Mouse (Mus musculus) CH12.LX (cell line): ENCODE measurements around the gene Gcfc2. TPM values are rescaled to one million over a fixed set of nuclear protein-coding genes. Genes with fewer than 3 reads are reported as not detected.

Experiments used
- DNase-seq: peaks from one replicate; pipeline ENCODE4 v3.0.0-alpha.2; 2013; ENCODE audit errors: extremely low read depth
- H3K27ac ChIP-seq: 2 replicates; pipeline ENCODE4 v1.5.1; 2012; ENCODE audit warnings: low read depth, mild to moderate bottlenecking, control low read depth, moderate library complexity; ENCODE audit not compliant: insufficient read depth
- H3K27me3 ChIP-seq: replicated peaks from 2 replicates; pipeline ENCODE3; 2012; ENCODE audit warnings: inconsistent platforms
- H3K36me3 ChIP-seq, 2 experiments: replicated peaks in 1 of 2; 2 replicates each; pipeline versions ENCODE3 to v1.6.1; 2012; ENCODE audit warnings: inconsistent platforms in 1 of 2, low read length in 1 of 2, mild to moderate bottlenecking in 1 of 2, mixed read lengths in 1 of 2, moderate library complexity in 1 of 2; ENCODE audit not compliant: control insufficient read depth in 1 of 2, insufficient read depth in 1 of 2
- H3K4me1 ChIP-seq, 2 experiments: 2 replicates each; pipeline ENCODE4 v1.6.1; 2012; ENCODE audit warnings: inconsistent platforms in 1 of 2, moderate library complexity in 1 of 2; ENCODE audit not compliant: insufficient read depth in 2 of 2, control insufficient read depth in 1 of 2
- H3K4me2 ChIP-seq: 2 replicates; pipeline ENCODE4 v1.6.1; 2012; ENCODE audit warnings: low read depth, mild to moderate bottlenecking, control low read depth; ENCODE audit not compliant: poor library complexity, insufficient read depth, severe bottlenecking
- H3K4me3 ChIP-seq, 3 experiments: fragments of 150-350 bp in 1 of 3; sonication (generic) in 1 of 3; replicated peaks in 1 of 3; 2 replicates each; pipeline versions ENCODE3 to v1.5.1; 2011 to 2012; ENCODE audit warnings: low read depth in 2 of 3, low read length in 2 of 3, mild to moderate bottlenecking in 2 of 3, moderate library complexity in 2 of 3, control low read depth in 1 of 3, improper control_type of control experiment in 1 of 3, inconsistent platforms in 1 of 3, mixed read lengths in 1 of 3; ENCODE audit not compliant: poor library complexity in 1 of 3
- H3K79me2 ChIP-seq: replicated peaks from 2 replicates; pipeline ENCODE4 v1.6.1; 2012; ENCODE audit warnings: mild to moderate bottlenecking, moderate library complexity; ENCODE audit not compliant: control insufficient read depth, poor library complexity, insufficient read depth, severe bottlenecking; ENCODE audit errors: extremely low read depth
- H3K9ac ChIP-seq: 2 replicates; pipeline ENCODE4 v1.6.1; 2012; ENCODE audit warnings: low read depth, mild to moderate bottlenecking, control low read depth, moderate library complexity; ENCODE audit not compliant: insufficient read depth
- H3K9me3 ChIP-seq: replicated peaks from 2 replicates; pipeline ENCODE3; 2012; ENCODE audit warnings: low read length, inconsistent platforms, mixed read lengths
- BHLHE40 ChIP-seq: IDR thresholded peaks from 2 replicates; pipeline ENCODE4 v1.6.1; 2011; ENCODE audit warnings: mild to moderate bottlenecking, low read depth, low read length, improper control_type of control experiment
- CTCF ChIP-seq, 2 experiments: IDR thresholded peaks in 1 of 2; conservative IDR thresholded peaks in 1 of 2; 2 replicates each; pipeline ENCODE4 v1.5.1; 2011 to 2012; ENCODE audit warnings: low read depth in 2 of 2, low read length in 2 of 2, improper control_type of control experiment in 1 of 2, inconsistent platforms in 1 of 2, mild to moderate bottlenecking in 1 of 2, moderate library complexity in 1 of 2
- E2F4 ChIP-seq: IDR thresholded peaks from 2 replicates; pipeline ENCODE4 v1.6.1; 2011; ENCODE audit warnings: low read depth, low read length, improper control_type of control experiment; ENCODE audit not compliant: insufficient replicate concordance
- EP300 ChIP-seq: IDR thresholded peaks from 2 replicates; pipeline ENCODE4 v1.6.1; 2011; ENCODE audit warnings: low read length, improper control_type of control experiment
- ETS1 ChIP-seq: conservative IDR thresholded peaks from 2 replicates; pipeline ENCODE4 v1.6.1; 2012; ENCODE audit warnings: low read depth, mild to moderate bottlenecking, inconsistent platforms, low read length, improper control_type of control experiment, moderate library complexity
- HCFC1 ChIP-seq: IDR thresholded peaks from 2 replicates; pipeline ENCODE4 v1.6.1; 2012; ENCODE audit warnings: low read depth, mild to moderate bottlenecking, inconsistent platforms, low read length, improper control_type of control experiment
- IRF4 ChIP-seq: IDR thresholded peaks from 2 replicates; pipeline ENCODE4 v1.6.1; 2014; ENCODE audit warnings: low read depth, mild to moderate bottlenecking, inconsistent platforms, low read length, improper control_type of control experiment
- JUN ChIP-seq: IDR thresholded peaks from 2 replicates; pipeline ENCODE4 v1.6.1; 2011; ENCODE audit warnings: low read depth, mild to moderate bottlenecking, low read length, improper control_type of control experiment, moderate library complexity; ENCODE audit not compliant: insufficient read depth
- JUND ChIP-seq: conservative IDR thresholded peaks from 2 replicates; pipeline ENCODE4 v1.6.1; 2011; ENCODE audit warnings: low read depth, low read length, improper control_type of control experiment
- KAT2A ChIP-seq: IDR thresholded peaks from 2 replicates; pipeline ENCODE4 v1.6.1; 2012; ENCODE audit warnings: low read length, improper control_type of control experiment, inconsistent platforms; ENCODE audit not compliant: insufficient replicate concordance
- MAFK ChIP-seq: IDR thresholded peaks from 2 replicates; pipeline ENCODE4 v1.6.1; 2011; ENCODE audit warnings: low read length, improper control_type of control experiment; ENCODE audit not compliant: insufficient replicate concordance
- MAX ChIP-seq: IDR thresholded peaks from 2 replicates; pipeline ENCODE4 v1.6.1; 2011; ENCODE audit warnings: low read length, improper control_type of control experiment
- MAZ ChIP-seq: IDR thresholded peaks from 2 replicates; pipeline ENCODE4 v1.6.1; 2012; ENCODE audit warnings: low read depth, mild to moderate bottlenecking, inconsistent platforms, low read length, improper control_type of control experiment, moderate library complexity
- MEF2A ChIP-seq: IDR thresholded peaks from 2 replicates; pipeline ENCODE4 v1.6.1; 2014; ENCODE audit warnings: low read depth, mild to moderate bottlenecking, inconsistent platforms, low read length, improper control_type of control experiment, borderline replicate concordance
- MXI1 ChIP-seq: IDR thresholded peaks from 2 replicates; pipeline ENCODE4 v1.6.1; 2011; ENCODE audit warnings: mild to moderate bottlenecking, low read depth, low read length, improper control_type of control experiment
- NELFE ChIP-seq: IDR thresholded peaks from 2 replicates; pipeline ENCODE4 v1.6.1; 2011; ENCODE audit warnings: low read depth, low read length, improper control_type of control experiment
- NRF1 ChIP-seq: IDR thresholded peaks from 2 replicates; pipeline ENCODE4 v1.6.1; 2014; ENCODE audit warnings: low read depth, mild to moderate bottlenecking, inconsistent platforms, low read length, improper control_type of control experiment, moderate library complexity
- PAX5 ChIP-seq: IDR thresholded peaks from 2 replicates; pipeline ENCODE4 v1.6.1; 2012; ENCODE audit warnings: low read length, inconsistent platforms, mixed read lengths
- POLR2A ChIP-seq: IDR thresholded peaks from 2 replicates; pipeline ENCODE4 v1.6.1; 2011; ENCODE audit warnings: low read depth, mild to moderate bottlenecking, improper control_type of control experiment, low read length
- RCOR1 ChIP-seq: conservative IDR thresholded peaks from 2 replicates; pipeline ENCODE4 v1.6.1; 2012; ENCODE audit warnings: low read depth, mild to moderate bottlenecking, inconsistent platforms, low read length, improper control_type of control experiment
- SIN3A ChIP-seq: IDR thresholded peaks from 2 replicates; pipeline ENCODE4 v1.6.1; 2012; ENCODE audit warnings: low read length, improper control_type of control experiment, inconsistent platforms
- TBP ChIP-seq: conservative IDR thresholded peaks from 2 replicates; pipeline ENCODE4 v1.6.1; 2011; ENCODE audit warnings: low read depth, low read length, improper control_type of control experiment
- UBTF ChIP-seq: IDR thresholded peaks from 2 replicates; pipeline ENCODE4 v1.6.1; 2012; ENCODE audit warnings: low read depth, mild to moderate bottlenecking, inconsistent platforms, low read length, improper control_type of control experiment, moderate library complexity
- USF1 ChIP-seq: IDR thresholded peaks from 2 replicates; pipeline ENCODE4 v1.6.1; 2014; ENCODE audit warnings: low read depth, mild to moderate bottlenecking, inconsistent platforms, low read length, improper control_type of control experiment
- USF2 ChIP-seq: conservative IDR thresholded peaks from 2 replicates; pipeline ENCODE4 v1.6.1; 2011; ENCODE audit warnings: low read depth, low read length, improper control_type of control experiment
- ZC3H11A ChIP-seq: IDR thresholded peaks from 2 replicates; pipeline ENCODE4 v1.6.1; 2012; ENCODE audit warnings: low read depth, mild to moderate bottlenecking, inconsistent platforms, low read length, improper control_type of control experiment
- ZMIZ1 ChIP-seq: IDR thresholded peaks from 2 replicates; pipeline ENCODE4 v1.6.1; 2012; ENCODE audit warnings: low read depth, mild to moderate bottlenecking, inconsistent platforms, low read length, improper control_type of control experiment
- ZNF384 ChIP-seq: IDR thresholded peaks from 2 replicates; pipeline ENCODE4 v1.6.1; 2012; ENCODE audit warnings: low read depth, low read length, improper control_type of control experiment, inconsistent platforms
- dilution Hi-C: fragments of 300-500 bp; cut with MboI; formaldehyde crosslinking; loops from 2 replicates; pipeline ENCODE4 v1.14.3; 2020; ENCODE audit warnings: low sequenced_read_pairs; ENCODE audit not compliant: extremely low pct_unique_long_range_greater_than_20kb, extremely low pct_ligation_motif_present
- in situ Hi-C: fragments of 300-500 bp; cut with MboI; formaldehyde crosslinking; loops from 3 replicates; pipeline ENCODE4 v1.14.3; 2019; ENCODE audit warnings: low sequenced_read_pairs, low pct_ligation_motif_present, low pct_unique_long_range_greater_than_20kb, mixed read lengths
- polyA plus RNA-seq: library from polyadenylated mRNA; unstranded; fragments of >175 nt; gene quantifications from 2 replicates; pipeline ENCODE4 v1.2.1, GENCODE M21; 2012; ENCODE audit warnings: low read depth; ENCODE audit not compliant: insufficient read length
- total RNA-seq, 2 experiments: library from RNA; depleted of rRNA; stranded (reverse); fragments of 300-350 nt in 1 of 2; fragments of >200 nt in 1 of 2; gene quantifications; 2 replicates each; pipeline ENCODE4 v1.2.3; 2012 to 2014

Gcfc2 gene
- total and polyA plus RNA-seq, 3 experiments, result 11.3 to 15.4 (median 14.6) TPM

- H3K4me1 ChIP-seq, result peaks cover 0 to 3% of the 10 kb centered on the region in 2 experiments; a peak in 2 of 4 replicates
- H3K9me3 ChIP-seq, result no peaks in the 10 kb centered on the region
- H3K36me3 ChIP-seq, result peaks cover 69 to 95% of the 10 kb centered on the region in 2 experiments
- in situ Hi-C loops (no loop called here), dilution Hi-C loops (no loop called here)
- no peak overlapping the region for H3K4me2 ChIP-seq
- H3K4me3 ChIP-seq, result no peak overlapping the region
- H3K27ac ChIP-seq, result no peak overlapping the region
- DNase-seq, result no peak
- H3K79me2 ChIP-seq, result no peaks in the 10 kb centered on the region
- TF ChIP-seq POLR2A (no peak), MAX (no peak), MXI1 (no peak), E2F4 (no peak), ZMIZ1 (no peak), IRF4 (no peak), JUND (no peak), USF1 (no peak), JUN (no peak), BHLHE40 (no peak), ZC3H11A (no peak), ETS1 (no peak), UBTF (no peak), MAFK (no peak), KAT2A (no peak), EP300 (no peak), MAZ (no peak)
- H3K27me3 ChIP-seq, result no peaks in the 10 kb centered on the region
- H3K9ac ChIP-seq, result no peak overlapping the region
These were observed 23.4 kb downstream of the Gcfc2 start for GRCm38 (mm10) chr6:81946906-81947305.

GRCm38 (mm10) chr6:81955133-81955532, 31.7 kb downstream of the Gcfc2 start:
- H3K36me3 ChIP-seq, result peaks cover 65 to 93% of the 10 kb centered on the region in 2 experiments

More at GRCm38 (mm10) chr6:81955133-81955532, 31.7 kb downstream of the Gcfc2 start:
- no peaks in the 10 kb centered on the region for H3K79me2 ChIP-seq
- no peak overlapping the region for H3K27ac ChIP-seq
- H3K9ac ChIP-seq, result no peak overlapping the region
- H3K4me2 ChIP-seq, result no peak overlapping the region
- H3K9me3 ChIP-seq, result no peaks in the 10 kb centered on the region
- dilution Hi-C loops (no loop called here), in situ Hi-C loops (loop anchor here (25.0 kb wide), 1 partner anchor 757 kb away; the partner anchor contains the start of gene Pole4)
- TF ChIP-seq BHLHE40 (no peak), ETS1 (no peak), TBP (no peak), MAX (no peak), PAX5 (no peak), CTCF (conservative IDR thresholded peaks at IDR 0.05 in 1 of 2, IDR thresholded peaks at IDR 0.05 in 1 of 2; ENCODE audit: low read depth in 2 of 2, low read length in 2 of 2) (no peak), MEF2A (no peak), NELFE (no peak), KAT2A (no peak), USF2 (no peak), RCOR1 (no peak), MAZ (no peak), NRF1 (no peak), POLR2A (no peak), SIN3A (no peak), ZNF384 (no peak), HCFC1 (no peak), E2F4 (no peak)
- DNase-seq, result no peak
- H3K4me3 ChIP-seq, result no peak overlapping the region
- no peaks in the 10 kb centered on the region for H3K27me3 ChIP-seq
- no peaks in the 10 kb centered on the region for H3K4me1 ChIP-seq
